7 mouse cellular contexts compared by ENCODE assay signal in genomic region chr3:101070796-101071235, GRCm38 (mm10). TPM values are rescaled to one million over a fixed set of nuclear protein-coding genes. Genes with fewer than 3 reads are reported as not detected.
A peak's percentile ranks its signal among the peaks of the same experiment; 100 is the strongest.
DNase-seq lines count a peak whose midpoint lies in the region; ATAC-seq and TF ChIP-seq lines count a peak whose summit lies in the region.

No protein-coding gene starts in this region.

- H3K9me3 ChIP-seq in embryonic facial prominence, embryonic 11.5 days (replicated peaks; ENCODE audit: control insufficient read depth, low read length) = no peaks in the 10 kb centered on the region
- H3K9me3 ChIP-seq in hindbrain, embryonic 16.5 days (ENCODE audit: control insufficient read depth, low read length) = no peaks in the 10 kb centered on the region
- no peaks in the 10 kb centered on the region for H3K9me3 ChIP-seq in midbrain, postnatal 0 days (ENCODE audit: low read length)

- H3K36me3 ChIP-seq in embryonic facial prominence, embryonic 11.5 days (replicated peaks; ENCODE audit: control insufficient read depth, insufficient read depth, low read depth, low read length) = 0 out of 2 replicates have a peak, but pooled peaks cover under 1% of the 10 kb centered on the region
- no peaks in the 10 kb centered on the region for H3K36me3 ChIP-seq in hindbrain, embryonic 16.5 days (ENCODE audit: control insufficient read depth, insufficient read depth, low read length)
- no peaks in the 10 kb centered on the region for H3K36me3 ChIP-seq in midbrain, postnatal 0 days (ENCODE audit: insufficient read depth, low read length)

- no peaks in the 10 kb centered on the region for H3K27me3 ChIP-seq in embryonic facial prominence, embryonic 11.5 days (ENCODE audit: control insufficient read depth, insufficient read depth, low read length)
- H3K27me3 ChIP-seq in hindbrain, embryonic 16.5 days (replicated peaks; ENCODE audit: control insufficient read depth, insufficient read depth, low read length) = no peaks in the 10 kb centered on the region
- H3K27me3 ChIP-seq in midbrain, postnatal 0 days (ENCODE audit: insufficient read depth, low read length) = no peaks in the 10 kb centered on the region

- TF ChIP-seq CTCF in midbrain, postnatal 0 days (IDR thresholded peaks at IDR 0.05) = no peak

- WGBS in embryonic facial prominence, embryonic 11.5 days = 34% methylated on average over 6 of the region's 6 CpGs
- WGBS in hindbrain, embryonic 16.5 days = 58% methylated on average over 6 of the region's 6 CpGs
- 27% methylated on average over 6 of the region's 6 CpGs for WGBS in midbrain, postnatal 0 days

- ATAC-seq in embryonic facial prominence, embryonic 11.5 days (replicated peaks; ENCODE audit: insufficient number of reproducible peaks, low FRiP score, low TSS enrichment, low read depth) = peak; percentile 49; the same call in 1 of the 2 replicates
- ATAC-seq in hindbrain, embryonic 16.5 days = no peak
- peak; percentile 59 for ATAC-seq in midbrain, postnatal 0 days (ENCODE audit: low FRiP score)

- peaks cover 6% of the 10 kb centered on the region; the same call in 1 of the 2 replicates for H3K4me1 ChIP-seq in embryonic facial prominence, embryonic 11.5 days (ENCODE audit: control insufficient read depth, insufficient read depth, low read length)
- H3K4me1 ChIP-seq in hindbrain, embryonic 16.5 days (ENCODE audit: control insufficient read depth, insufficient read depth, low read depth, low read length) = peaks cover 3% of the 10 kb centered on the region
- H3K4me1 ChIP-seq in midbrain, postnatal 0 days (ENCODE audit: insufficient read depth, low read length) = peaks cover 17% of the 10 kb centered on the region; the same call in 1 of the 2 replicates

- intact Hi-C loops in left cerebral cortex, postnatal 36 days (cut with DNase I) = no loop called here

- no peak overlapping the region for H3K9ac ChIP-seq in embryonic facial prominence, embryonic 11.5 days (replicated peaks; ENCODE audit: low read length)
- H3K9ac ChIP-seq in hindbrain, embryonic 16.5 days (ENCODE audit: low read depth, low read length) = no peak overlapping the region
- no peak overlapping the region for H3K9ac ChIP-seq in midbrain, postnatal 0 days (replicated peaks; ENCODE audit: low read length, poor library complexity, severe bottlenecking)

- H3K4me2 ChIP-seq in embryonic facial prominence, embryonic 11.5 days (ENCODE audit: low read depth, low read length) = no peak overlapping the region
- no peak overlapping the region for H3K4me2 ChIP-seq in hindbrain, embryonic 16.5 days (ENCODE audit: low read length)
- no peak overlapping the region for H3K4me2 ChIP-seq in midbrain, postnatal 0 days (ENCODE audit: low read depth, low read length, poor library complexity, severe bottlenecking)

- H3K27ac ChIP-seq in embryonic facial prominence, embryonic 11.5 days (replicated peaks; ENCODE audit: low read depth, low read length) = no peak overlapping the region
- H3K27ac ChIP-seq in hindbrain, embryonic 16.5 days (ENCODE audit: low read depth, low read length) = 0 out of 2 replicates have a peak overlapping the region, but pooled peaks have one; percentile 11
- peak overlapping the region; percentile 38; the same call in 1 of the 2 replicates for H3K27ac ChIP-seq in midbrain, postnatal 0 days (ENCODE audit: low read depth, low read length)

- DNase-seq in embryonic facial prominence, embryonic 11.5 days (ENCODE audit: low spot score) = peak; percentile 58
- DNase-seq in heart, adult 11 months = peak; percentile 97
- DNase-seq in midbrain, postnatal 0 days (ENCODE audit: low spot score) = no peak
- no peak for DNase-seq in left cerebral cortex, postnatal 36 days (ENCODE audit: low spot score in 2 of 2)
- no peak for DNase-seq in ovary, postnatal 10 days (ENCODE audit: low spot score)
- DNase-seq in frontal cortex, postnatal 25 days (ENCODE audit: low spot score in 2 of 2) = no peak

- H3K4me3 ChIP-seq in embryonic facial prominence, embryonic 11.5 days (ENCODE audit: low read depth, low read length) = no peak overlapping the region
- no peak overlapping the region for H3K4me3 ChIP-seq in hindbrain, embryonic 16.5 days (ENCODE audit: low read length)
- no peak overlapping the region for H3K4me3 ChIP-seq in midbrain, postnatal 0 days (ENCODE audit: low read depth, low read length)

RNA-seq across cellular contexts. Expression of gene Ptgfrn, which starts 39.3 kb away (rescaled TPM):
- 4.8 and 6.5 TPM in 2 replicates for polyA plus RNA-seq in embryonic facial prominence, embryonic 11.5 days (2014; fragmentation: Nextera tagmentation; extraction: Ambion mirVana)
- polyA plus RNA-seq in hindbrain, embryonic 16.5 days (2015; fragmentation: Nextera tagmentation; extraction: Ambion mirVana) = 2.8 and 3.1 TPM in 2 replicates
- total RNA-seq in midbrain, postnatal 0 days (2014; rRNA removed) = 53.9 and 58.5 TPM in 2 replicates
- 3.7 and 3.8 TPM in 2 replicates for polyA plus RNA-seq in midbrain, postnatal 0 days (2015; fragmentation: Nextera tagmentation; extraction: Ambion mirVana)
- total RNA-seq in left cerebral cortex, postnatal 36 days (2021) = 10 to 100 TPM; 36.9 to 41.2 TPM

RNA-seq across cellular contexts. Expression of gene Cd101, which starts 41.5 kb away (rescaled TPM):
- not detected in 2 replicates for polyA plus RNA-seq in embryonic facial prominence, embryonic 11.5 days (2014; fragmentation: Nextera tagmentation; extraction: Ambion mirVana)
- polyA plus RNA-seq in hindbrain, embryonic 16.5 days (2015; fragmentation: Nextera tagmentation; extraction: Ambion mirVana) = 0.06 and 0.08 TPM in 2 replicates
- total RNA-seq in midbrain, postnatal 0 days (2014; rRNA removed) = 0.44 TPM in 1 of 2 replicates, not detected in the other
- 0.07 TPM in 1 of 2 replicates, not detected in the other for polyA plus RNA-seq in midbrain, postnatal 0 days (2015; fragmentation: Nextera tagmentation; extraction: Ambion mirVana)
- under 1 TPM; 0.27 to 0.86 TPM for total RNA-seq in left cerebral cortex, postnatal 36 days (2021)

Comparison
In these comparisons a context has a peak if more than half of its experiments do, and no peak if none do; other contexts are left out.
1. DNase-seq: peak in embryonic facial prominence, embryonic 11.5 days (single experiment) and heart, adult 11 months (single experiment); none in midbrain, postnatal 0 days (single experiment), left cerebral cortex, postnatal 36 days (0 of 2), ovary, postnatal 10 days (single experiment) and frontal cortex, postnatal 25 days (0 of 2).